Mouse (Mus musculus): ENCODE measurements around the gene Ctnnd2.

GRCm38 (mm10) chr15:30145413-30145812 is 27.0 kb upstream of the Ctnnd2 start:
- TF ChIP-seq POLR2A (IDR thresholded peaks at IDR 0.05; ENCODE audit: borderline replicate concordance, extremely low read depth, low read depth, low read length): no peak
- TF ChIP-seq CTCF (IDR thresholded peaks at IDR 0.05; ENCODE audit: insufficient read depth, low read length): no peak

Data from lung, adult 2 months (tissue).